Mouse (Mus musculus): ENCODE data around the gene Myo1g. TPM values are rescaled to one million over a fixed set of nuclear protein-coding genes. Genes with fewer than 3 reads are reported as not detected.

Gene Myo1g
- polyA plus RNA-seq, 1 experiment from 2014 or later = 1.0 TPM

DNA sequence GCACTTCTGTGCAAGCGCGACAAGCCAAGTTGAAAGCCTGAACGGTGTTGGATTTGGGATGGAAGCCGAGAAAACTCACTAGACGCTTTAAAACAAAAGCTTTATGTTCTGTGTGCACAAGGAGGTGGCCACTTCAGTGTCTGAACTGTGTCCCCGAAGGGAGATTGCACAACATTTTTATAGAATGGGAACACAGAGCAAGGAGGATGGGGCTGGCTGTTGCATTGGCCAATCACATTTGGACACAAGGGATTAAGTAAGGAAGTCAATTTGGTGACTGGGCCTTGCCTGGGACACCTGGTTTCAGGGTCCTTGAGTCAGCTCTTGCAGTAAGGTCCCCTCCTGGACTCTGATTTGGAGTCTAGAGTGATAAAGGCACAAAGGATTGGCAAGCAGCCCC, 16.1 kb downstream of the Myo1g start:
- no peak for ATAC-seq (ENCODE audit: low FRiP score, low read depth)
- no peak overlapping the region for H3K4me2 ChIP-seq (replicated peaks)
- H3K27me3 ChIP-seq (replicated peaks) = no peaks in the 10 kb centered on the region
- H3K4me3 ChIP-seq = no peak overlapping the region
- 84% methylated on average over 6 of the region's 6 CpGs for WGBS
- H3K9ac ChIP-seq = no peak overlapping the region
- H3K27ac ChIP-seq = no peak overlapping the region
- no peaks in the 10 kb centered on the region for H3K9me3 ChIP-seq
- no peaks in the 10 kb centered on the region for H3K4me1 ChIP-seq
- H3K36me3 ChIP-seq = no peaks in the 10 kb centered on the region

DNA sequence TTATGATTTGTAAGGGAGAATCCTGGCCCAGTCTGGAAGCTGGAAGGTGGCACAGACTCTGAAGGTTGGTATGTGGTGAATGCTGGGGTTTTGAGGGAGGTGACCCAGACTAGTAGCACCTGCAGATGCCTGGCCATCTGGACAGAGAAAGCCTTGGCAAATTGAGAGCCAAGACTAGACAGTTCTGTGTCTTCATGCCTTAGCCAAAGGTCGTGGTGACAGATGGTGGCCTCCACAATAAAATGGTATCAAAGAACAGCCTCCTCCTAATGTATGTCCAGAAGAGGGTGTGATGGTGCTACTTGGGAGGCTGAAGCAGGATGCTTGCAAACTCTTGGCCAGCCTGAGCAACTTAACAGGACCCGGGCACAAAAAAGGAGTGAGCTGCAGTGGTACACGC, 16.5 kb downstream of the Myo1g start:
- H3K27me3 ChIP-seq (replicated peaks) = no peaks in the 10 kb centered on the region
- no peak overlapping the region for H3K9ac ChIP-seq
- ATAC-seq (ENCODE audit: low FRiP score, low read depth) = no peak
- H3K4me3 ChIP-seq = no peak overlapping the region
- H3K4me1 ChIP-seq = no peaks in the 10 kb centered on the region
- no peaks in the 10 kb centered on the region for H3K36me3 ChIP-seq
- 76% methylated on average over 3 of the region's 3 CpGs for WGBS
- H3K27ac ChIP-seq = no peak overlapping the region
- H3K4me2 ChIP-seq (replicated peaks) = no peak overlapping the region
- H3K9me3 ChIP-seq = no peaks in the 10 kb centered on the region

DNA sequence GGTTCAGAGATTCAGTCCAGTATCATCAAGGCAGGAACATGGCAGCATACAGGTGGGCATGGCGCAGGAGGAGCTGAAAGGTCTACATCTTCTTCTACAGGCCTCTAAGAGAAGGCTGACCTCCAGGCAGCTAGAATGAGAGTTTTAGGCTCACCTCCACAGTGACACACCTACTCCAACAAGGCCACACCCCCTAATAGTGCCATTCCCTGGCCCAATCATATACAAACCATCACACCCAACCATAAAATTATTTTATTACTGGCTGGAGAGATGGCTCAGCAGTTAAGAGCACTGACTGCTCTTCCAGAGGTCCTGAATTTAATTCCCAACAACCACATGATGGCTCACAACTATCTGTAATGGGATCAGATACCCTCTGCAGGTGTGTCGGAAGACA, 18.3 kb downstream of the Myo1g start:
- H3K9me3 ChIP-seq = no peaks in the 10 kb centered on the region

DNA sequence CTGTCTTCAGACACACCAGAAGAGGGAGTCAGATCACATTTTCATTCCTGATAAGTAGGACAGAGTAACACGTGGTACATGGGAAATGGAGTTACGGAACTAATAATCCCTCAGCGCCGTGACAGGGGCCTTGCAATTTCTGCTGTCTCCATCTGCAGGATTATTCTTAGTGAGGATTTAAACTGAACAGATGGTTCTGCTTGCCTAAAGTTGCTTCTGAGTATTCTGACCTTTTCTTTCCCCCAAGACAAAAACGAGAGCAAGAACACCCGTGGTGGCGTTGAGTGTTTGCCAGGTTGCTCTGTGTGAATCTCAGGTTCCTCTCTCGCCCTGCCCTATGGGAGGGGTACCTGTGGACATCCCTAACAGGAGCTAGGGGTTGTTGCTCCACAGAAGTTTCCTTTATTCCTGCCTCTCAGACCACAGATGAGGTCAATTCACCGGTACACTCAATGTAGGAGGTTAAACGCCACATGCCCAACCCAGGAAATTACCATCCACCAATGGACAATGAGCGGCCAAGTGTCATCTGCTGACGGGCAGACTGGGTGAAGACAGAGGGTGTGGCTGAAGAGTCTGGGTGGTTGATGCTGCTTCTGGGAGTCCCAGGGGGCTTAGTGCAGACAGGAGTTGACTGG, 23.3 kb downstream of the Myo1g start:
- H3K9me3 ChIP-seq = no peaks in the 10 kb centered on the region
- H3K36me3 ChIP-seq = no peaks in the 10 kb centered on the region
- no peak overlapping the region for H3K4me2 ChIP-seq (replicated peaks)
- H3K4me3 ChIP-seq = no peak overlapping the region
- H3K27me3 ChIP-seq (replicated peaks) = no peaks in the 10 kb centered on the region
- H3K9ac ChIP-seq = no peak overlapping the region
- no peak overlapping the region for H3K27ac ChIP-seq
- WGBS = 85% methylated on average over 12 of the region's 12 CpGs
- no peak for ATAC-seq (ENCODE audit: low FRiP score, low read depth)
- no peaks in the 10 kb centered on the region for H3K4me1 ChIP-seq

More for the DNA sequence above, 18.3 kb downstream of the Myo1g start:
- H3K4me2 ChIP-seq (replicated peaks) = no peak overlapping the region
- H3K4me3 ChIP-seq = no peak overlapping the region
- no peaks in the 10 kb centered on the region for H3K36me3 ChIP-seq
- 96% methylated on average over 2 of the region's 2 CpGs for WGBS
- no peak overlapping the region for H3K27ac ChIP-seq
- H3K9ac ChIP-seq = no peak overlapping the region
- H3K27me3 ChIP-seq (replicated peaks) = no peaks in the 10 kb centered on the region
- no peaks in the 10 kb centered on the region for H3K4me1 ChIP-seq
- ATAC-seq (ENCODE audit: low FRiP score, low read depth) = no peak

DNA sequence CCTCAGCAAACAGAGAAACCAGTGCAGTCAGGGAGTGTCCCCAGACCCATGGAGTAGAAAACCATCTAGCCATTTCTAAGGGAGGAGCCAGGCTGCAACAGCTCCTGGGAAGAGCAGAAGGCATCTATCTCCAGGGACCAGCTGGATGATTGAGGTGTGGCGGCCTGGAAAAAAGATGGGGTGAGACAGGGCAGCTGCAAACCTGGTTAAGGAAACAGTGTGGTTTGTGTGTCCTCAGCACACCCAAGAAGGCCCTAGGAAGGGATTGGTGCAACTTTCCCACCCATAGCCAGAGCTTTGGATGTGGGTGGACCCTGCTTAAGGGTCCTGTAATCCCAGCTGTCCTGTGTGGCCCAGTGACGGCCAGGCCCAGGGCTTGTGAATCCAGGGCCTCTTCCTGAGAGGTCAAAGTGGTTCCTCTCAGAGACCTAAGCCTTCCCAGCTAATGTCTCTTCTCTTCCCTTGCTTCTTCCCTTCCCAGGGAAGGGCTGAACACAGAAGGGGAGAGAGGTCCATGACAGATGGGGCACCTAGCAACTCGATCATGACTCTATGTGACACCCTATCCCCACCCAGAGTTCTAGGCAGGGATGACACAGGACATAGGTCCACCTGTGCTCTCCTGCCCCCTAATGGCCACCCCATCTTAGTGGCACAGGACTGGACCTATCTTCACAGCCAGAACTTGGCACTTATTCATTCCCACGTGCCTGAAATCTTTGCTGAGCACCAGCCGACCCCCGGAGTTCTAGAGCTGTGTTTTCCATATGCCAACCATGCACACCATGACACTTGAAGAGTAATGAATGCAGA, 30.9 kb downstream of the Myo1g start:
- Histone ChIP-seq H3K27ac (no peak overlapping the region), H3K9ac (no peak overlapping the region), H3K4me1 (no peaks in the 10 kb centered on the region), H3K27me3 (replicated peaks) (no peaks in the 10 kb centered on the region), H3K4me2 (replicated peaks) (no peak overlapping the region), H3K9me3 (no peaks in the 10 kb centered on the region), H3K36me3 (no peaks in the 10 kb centered on the region), H3K4me3 (no peak overlapping the region)
- no peak for ATAC-seq (ENCODE audit: low FRiP score, low read depth)
- 58% methylated on average over 6 of the region's 6 CpGs for WGBS

DNA sequence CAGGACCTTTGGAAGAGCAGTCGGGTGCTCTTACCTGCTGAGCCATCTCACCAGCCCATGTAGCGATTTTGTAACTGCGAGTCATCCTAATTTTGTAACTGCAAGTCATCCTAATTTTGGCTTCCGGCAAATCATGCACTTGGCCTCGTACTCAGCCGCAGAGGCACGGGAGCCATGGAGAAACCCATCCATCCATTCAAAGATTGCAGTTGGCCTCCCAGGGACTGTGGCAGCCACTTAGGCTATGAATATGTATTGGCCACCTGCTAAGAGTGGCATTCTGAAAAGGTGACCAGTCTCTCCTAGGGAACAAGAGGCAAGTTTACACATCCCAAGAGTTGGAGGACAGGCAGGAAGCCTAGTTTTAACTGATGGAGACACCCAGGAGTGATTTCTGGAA, 31.5 kb downstream of the Myo1g start:
- Histone ChIP-seq H3K9ac (no peak overlapping the region), H3K27ac (no peak overlapping the region), H3K4me2 (replicated peaks) (no peak overlapping the region), H3K9me3 (no peaks in the 10 kb centered on the region), H3K4me1 (no peaks in the 10 kb centered on the region), H3K36me3 (no peaks in the 10 kb centered on the region), H3K4me3 (no peak overlapping the region), H3K27me3 (replicated peaks) (no peaks in the 10 kb centered on the region)
- no peak for ATAC-seq (ENCODE audit: low FRiP score, low read depth)
- 75% methylated on average over 7 of the region's 7 CpGs for WGBS

DNA sequence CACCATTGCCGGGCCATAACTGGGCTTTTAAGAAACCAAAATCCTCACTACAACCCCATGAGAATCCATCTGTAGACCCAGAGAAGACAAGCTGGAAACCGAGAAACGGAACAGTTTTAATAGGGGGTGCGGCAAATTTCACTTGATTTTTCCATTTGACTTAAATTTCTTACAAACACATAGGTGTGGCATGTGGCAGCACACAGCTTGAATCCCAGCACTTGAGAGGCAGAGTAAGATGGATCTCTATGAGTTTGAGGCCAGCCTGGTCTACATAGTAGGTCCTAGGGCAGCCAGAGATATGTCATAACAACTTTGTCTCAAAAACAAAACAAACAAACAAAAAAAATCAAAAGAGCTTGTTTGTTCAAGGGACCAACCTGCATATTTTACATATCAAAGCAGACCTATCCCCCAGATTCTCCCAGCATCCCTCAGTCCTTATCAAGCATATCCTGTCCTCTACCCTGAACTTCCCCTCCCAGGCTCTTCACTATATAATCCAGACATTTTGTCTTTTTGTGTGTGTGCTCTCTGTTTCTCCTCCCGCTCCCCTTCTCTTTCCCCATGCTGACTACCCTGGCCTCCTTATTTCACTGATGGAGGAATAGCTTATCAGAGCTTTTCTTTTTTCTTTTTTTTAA, 32.6 kb downstream of the Myo1g start:
- Histone ChIP-seq H3K4me3 (no peak overlapping the region), H3K36me3 (no peaks in the 10 kb centered on the region), H3K27me3 (replicated peaks) (no peaks in the 10 kb centered on the region), H3K9ac (no peak overlapping the region), H3K4me2 (replicated peaks) (no peak overlapping the region), H3K27ac (no peak overlapping the region), H3K4me1 (no peaks in the 10 kb centered on the region), H3K9me3 (no peaks in the 10 kb centered on the region)
- 93% methylated on average over 5 of the region's 5 CpGs for WGBS
- no peak for ATAC-seq (ENCODE audit: low FRiP score, low read depth)

DNA sequence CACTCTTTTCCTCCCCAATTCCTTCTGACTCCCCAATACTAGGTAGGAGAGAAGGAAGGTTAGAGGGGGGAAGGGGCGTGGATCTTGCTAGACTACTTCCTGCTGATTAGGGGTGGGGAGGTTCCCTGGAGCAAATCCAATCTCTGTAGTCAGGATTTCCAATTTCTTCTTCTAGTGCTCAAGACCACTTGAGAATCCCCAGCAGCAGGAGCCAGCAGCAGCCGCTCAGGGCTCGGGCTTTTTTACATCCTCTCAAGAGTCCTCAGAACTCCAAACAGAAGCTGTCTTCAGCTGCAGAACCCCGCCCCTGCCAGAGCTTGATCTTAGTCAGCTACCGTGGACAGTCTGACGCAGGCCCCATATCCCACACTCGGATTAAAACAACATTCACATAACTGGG, 33.3 kb downstream of the Myo1g start:
- Histone ChIP-seq H3K27me3 (replicated peaks) (no peaks in the 10 kb centered on the region), H3K4me3 (no peak overlapping the region), H3K9ac (no peak overlapping the region), H3K4me2 (replicated peaks) (no peak overlapping the region), H3K9me3 (no peaks in the 10 kb centered on the region), H3K36me3 (no peaks in the 10 kb centered on the region), H3K4me1 (no peaks in the 10 kb centered on the region), H3K27ac (no peak overlapping the region)
- no peak for ATAC-seq (ENCODE audit: low FRiP score, low read depth)
- WGBS = 76% methylated on average over 7 of the region's 7 CpGs

DNA sequence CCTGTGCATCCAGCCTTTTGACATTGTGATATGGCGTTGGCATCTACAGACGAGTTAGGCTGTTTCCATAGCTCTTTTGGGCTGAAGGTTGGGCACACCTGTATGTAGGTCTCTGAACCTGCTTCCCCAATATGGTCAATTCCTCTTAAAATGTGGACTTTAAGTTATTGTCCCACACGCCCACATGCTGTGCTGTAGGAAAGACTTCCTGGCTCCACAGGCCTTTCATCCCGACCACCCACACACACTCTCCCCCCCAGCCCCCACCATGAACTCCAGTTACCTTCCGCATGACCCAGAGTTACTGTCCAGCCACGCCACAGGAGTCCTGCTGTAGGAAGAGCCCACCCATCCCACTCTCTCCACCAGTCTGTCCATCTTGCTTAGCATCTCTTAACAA, 33.8 kb downstream of the Myo1g start:
- WGBS = 67% methylated on average over 6 of the region's 6 CpGs
- H3K9ac ChIP-seq = no peak overlapping the region
- H3K27me3 ChIP-seq (replicated peaks) = no peaks in the 10 kb centered on the region
- ATAC-seq (ENCODE audit: low FRiP score, low read depth) = no peak
- H3K9me3 ChIP-seq = no peaks in the 10 kb centered on the region
- H3K4me1 ChIP-seq = no peaks in the 10 kb centered on the region
- no peak overlapping the region for H3K4me2 ChIP-seq (replicated peaks)
- no peak overlapping the region for H3K27ac ChIP-seq
- no peak overlapping the region for H3K4me3 ChIP-seq
- H3K36me3 ChIP-seq = no peaks in the 10 kb centered on the region

DNA sequence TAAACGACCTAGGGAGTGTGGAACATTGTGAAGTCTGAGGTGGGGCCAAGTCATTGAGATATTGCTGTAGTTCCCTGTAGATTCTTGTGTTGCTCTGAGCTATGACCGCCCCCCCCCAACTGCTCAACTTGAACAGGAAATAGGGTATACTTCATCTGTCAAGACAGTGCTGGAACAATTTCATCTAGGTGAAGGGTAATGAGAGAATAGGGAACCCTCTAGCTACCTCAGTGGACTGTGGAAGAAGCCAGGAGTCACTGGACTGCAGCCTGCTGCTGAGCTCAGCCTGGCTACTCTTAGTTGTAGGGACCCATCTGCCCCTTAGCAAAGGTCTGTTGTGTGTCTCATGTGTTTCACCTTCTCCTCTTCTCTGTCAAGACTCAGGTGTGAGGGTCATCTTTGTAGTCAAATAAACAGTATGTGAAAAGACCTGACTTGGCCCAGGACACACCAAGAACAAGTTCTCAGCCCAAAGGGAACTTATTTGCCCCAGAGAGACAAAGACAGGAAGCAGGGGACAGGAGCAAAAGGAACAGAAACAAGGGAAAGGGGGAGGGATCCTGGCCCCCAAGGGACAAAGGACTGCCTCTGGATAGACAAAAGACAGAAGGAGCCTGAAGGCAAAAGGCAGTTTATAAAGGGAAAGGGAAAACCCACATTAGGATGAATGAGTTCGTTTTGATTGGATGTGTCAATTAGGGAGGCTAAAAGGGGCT, 36.4 kb downstream of the Myo1g start:
- no peak for ATAC-seq (ENCODE audit: low FRiP score, low read depth)
- Histone ChIP-seq H3K9ac (no peak overlapping the region), H3K4me3 (no peak overlapping the region), H3K36me3 (no peaks in the 10 kb centered on the region), H3K27ac (no peak overlapping the region), H3K4me1 (no peaks in the 10 kb centered on the region), H3K4me2 (replicated peaks) (no peak overlapping the region), H3K9me3 (no peaks in the 10 kb centered on the region), H3K27me3 (replicated peaks) (no peaks in the 10 kb centered on the region)
- WGBS = 53% methylated on average over 3 of the region's 3 CpGs

DNA sequence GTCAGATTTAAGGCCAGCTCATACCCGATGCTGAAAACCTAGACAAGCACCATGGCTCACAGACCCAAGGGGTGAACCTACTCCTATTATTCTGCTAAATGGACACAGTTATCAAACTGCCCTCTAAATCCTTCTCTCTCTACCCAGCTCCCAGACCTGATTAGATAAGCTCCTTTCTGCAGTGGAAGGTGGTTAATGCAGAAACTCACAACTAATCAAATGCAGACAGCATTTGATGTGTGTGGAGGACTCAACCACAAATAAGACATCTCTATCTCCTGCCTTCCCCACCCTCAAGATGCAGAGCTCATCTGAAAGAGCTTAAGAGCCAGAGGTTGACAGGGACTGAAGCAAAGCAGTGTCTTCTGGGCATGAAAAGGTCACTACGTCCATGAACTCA, 37.7 kb downstream of the Myo1g start:
- H3K27ac ChIP-seq = no peak overlapping the region
- no peak overlapping the region for H3K9ac ChIP-seq
- no peaks in the 10 kb centered on the region for H3K4me1 ChIP-seq
- ATAC-seq (ENCODE audit: low FRiP score, low read depth) = no peak
- WGBS = 95% methylated on average over 2 of the region's 2 CpGs
- H3K4me2 ChIP-seq (replicated peaks) = no peak overlapping the region
- no peak overlapping the region for H3K4me3 ChIP-seq
- no peaks in the 10 kb centered on the region for H3K27me3 ChIP-seq (replicated peaks)
- H3K9me3 ChIP-seq = no peaks in the 10 kb centered on the region
- H3K36me3 ChIP-seq = no peaks in the 10 kb centered on the region

DNA sequence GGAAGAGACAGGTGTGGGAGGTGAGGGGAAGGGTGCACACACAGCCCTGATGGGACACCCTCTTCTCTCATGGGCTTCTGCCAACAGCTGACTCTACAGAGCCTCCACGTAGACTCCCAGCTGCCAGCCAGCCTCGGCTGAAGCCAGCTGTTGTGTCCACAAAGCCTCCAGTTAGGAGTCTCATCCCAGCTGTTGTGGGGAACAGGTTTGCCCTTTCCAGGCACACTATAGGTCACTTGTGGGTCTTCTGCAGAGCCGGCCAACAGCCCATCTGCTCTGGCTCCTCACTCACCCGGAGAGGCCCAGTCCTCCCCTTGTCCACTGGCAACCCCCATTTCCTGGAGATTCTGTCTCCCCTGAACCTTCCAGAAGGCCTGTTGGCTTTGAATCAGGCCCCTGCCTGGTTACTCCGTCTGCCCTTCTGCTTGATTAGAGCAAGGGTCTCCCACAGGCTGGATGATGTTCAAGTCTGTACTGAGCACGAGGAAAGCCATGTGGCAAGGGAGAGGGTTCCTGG, 39.0 kb downstream of the Myo1g start:
- 75% methylated on average over 6 of the region's 6 CpGs for WGBS
- Histone ChIP-seq H3K4me3 (no peak overlapping the region), H3K9ac (no peak overlapping the region), H3K36me3 (no peaks in the 10 kb centered on the region), H3K4me2 (replicated peaks) (no peak overlapping the region), H3K27me3 (replicated peaks) (no peaks in the 10 kb centered on the region), H3K27ac (no peak overlapping the region), H3K4me1 (no peaks in the 10 kb centered on the region), H3K9me3 (no peaks in the 10 kb centered on the region)
- no peak for ATAC-seq (ENCODE audit: low FRiP score, low read depth)

Measured in neural tube, embryonic 12.5 days (tissue).